Mouse (Mus musculus): ENCODE measurements at regions not wholly inside any gene's neighbourhood (a gene's known extent, or its start where the extent isn't known, plus 50 kb on each side); places are given as distances from the start of the nearest gene placed in this dataset.

- Histone ChIP-seq H3K36me3 (replicated peaks; ENCODE audit: control insufficient read depth, insufficient read depth, low read depth) (no peaks in the 10 kb centered on the region), H3K4me3 (ENCODE audit: insufficient read depth in 1 of 2, low read depth in 2 of 2, low read length in 2 of 2) (no peak overlapping the region), H3K9ac (replicated peaks) (no peak overlapping the region), H3K27me3 (ENCODE audit: control insufficient read depth, insufficient read depth, low read length) (no peaks in the 10 kb centered on the region), H3K9me3 (ENCODE audit: control insufficient read depth, low read length) (no peaks in the 10 kb centered on the region), H3K27ac (no peak overlapping the region), H3K4me2 (ENCODE audit: low read depth) (no peak overlapping the region), H3K4me1 (replicated peaks; ENCODE audit: control insufficient read depth in 2 of 2, insufficient read depth in 2 of 2, low read length in 1 of 2) (no peaks in the 10 kb centered on the region)
- DNase-seq (ENCODE audit: low read depth in 3 of 3, low spot score in 3 of 3): no peak
- 30% methylated on average over 1 of the region's 1 CpGs for WGBS (ENCODE audit: insufficient replicate concordance)
- ATAC-seq (ENCODE audit: insufficient read depth): no peak
- TF ChIP-seq EP300 (IDR thresholded peaks at IDR 0.05; ENCODE audit: low read depth) (no peak), CTCF (IDR thresholded peaks at IDR 0.05; ENCODE audit: low read depth) (no peak)
These were observed 1253.3 kb upstream of the Cited2 start for GRCm38 (mm10) chr10:16469711-16470110.

GRCm38 (mm10) chr10:16473952-16474521 lies 1249.0 kb upstream of the Cited2 start:
- Histone ChIP-seq H3K4me2 (ENCODE audit: low read depth) (no peak overlapping the region), H3K4me3 (ENCODE audit: insufficient read depth in 1 of 2, low read depth in 2 of 2, low read length in 2 of 2) (no peak overlapping the region), H3K9ac (replicated peaks) (no peak overlapping the region), H3K27me3 (ENCODE audit: control insufficient read depth, insufficient read depth, low read length) (no peaks in the 10 kb centered on the region), H3K27ac (no peak overlapping the region), H3K4me1 (replicated peaks; ENCODE audit: control insufficient read depth in 2 of 2, insufficient read depth in 2 of 2, low read length in 1 of 2) (no peaks in the 10 kb centered on the region), H3K36me3 (replicated peaks; ENCODE audit: control insufficient read depth, insufficient read depth, low read depth) (no peaks in the 10 kb centered on the region), H3K9me3 (ENCODE audit: control insufficient read depth, low read length) (no peaks in the 10 kb centered on the region)
- 34% methylated on average over 1 of the region's 1 CpGs for WGBS (ENCODE audit: insufficient replicate concordance)
- no peak for ATAC-seq (ENCODE audit: insufficient read depth)
- TF ChIP-seq CTCF (IDR thresholded peaks at IDR 0.05; ENCODE audit: low read depth) (no peak), EP300 (IDR thresholded peaks at IDR 0.05; ENCODE audit: low read depth) (no peak)
- DNase-seq (ENCODE audit: low read depth in 3 of 3, low spot score in 3 of 3): no peak

GRCm38 (mm10) chr10:16498580-16498979 lies 1224.4 kb upstream of the Cited2 start:
- no peak overlapping the region for H3K27ac ChIP-seq
- no peak for DNase-seq (ENCODE audit: low read depth in 3 of 3, low spot score in 3 of 3)
- no peaks in the 10 kb centered on the region for H3K9me3 ChIP-seq (ENCODE audit: control insufficient read depth, low read length)
- H3K27me3 ChIP-seq (ENCODE audit: control insufficient read depth, insufficient read depth, low read length): no peaks in the 10 kb centered on the region
- no peak for ATAC-seq (ENCODE audit: insufficient read depth)
- no peaks in the 10 kb centered on the region for H3K4me1 ChIP-seq (replicated peaks; ENCODE audit: control insufficient read depth in 2 of 2, insufficient read depth in 2 of 2, low read length in 1 of 2)
- 59% methylated on average over 1 of the region's 1 CpGs for WGBS (ENCODE audit: insufficient replicate concordance)
- no peak overlapping the region for H3K4me2 ChIP-seq (ENCODE audit: low read depth)
- TF ChIP-seq EP300 (IDR thresholded peaks at IDR 0.05; ENCODE audit: low read depth) (no peak), CTCF (IDR thresholded peaks at IDR 0.05; ENCODE audit: low read depth) (no peak)
- no peak overlapping the region for H3K4me3 ChIP-seq (ENCODE audit: insufficient read depth in 1 of 2, low read depth in 2 of 2, low read length in 2 of 2)
- no peak overlapping the region for H3K9ac ChIP-seq (replicated peaks)
- no peaks in the 10 kb centered on the region for H3K36me3 ChIP-seq (replicated peaks; ENCODE audit: control insufficient read depth, insufficient read depth, low read depth)

GRCm38 (mm10) chr10:16507681-16508080 lies 1215.3 kb upstream of the Cited2 start:
- Histone ChIP-seq H3K4me1 (replicated peaks; ENCODE audit: control insufficient read depth in 2 of 2, insufficient read depth in 2 of 2, low read length in 1 of 2) (no peaks in the 10 kb centered on the region), H3K36me3 (replicated peaks; ENCODE audit: control insufficient read depth, insufficient read depth, low read depth) (no peaks in the 10 kb centered on the region), H3K9me3 (ENCODE audit: control insufficient read depth, low read length) (no peaks in the 10 kb centered on the region), H3K4me2 (ENCODE audit: low read depth) (no peak overlapping the region), H3K9ac (replicated peaks) (no peak overlapping the region), H3K4me3 (ENCODE audit: insufficient read depth in 1 of 2, low read depth in 2 of 2, low read length in 2 of 2) (no peak overlapping the region), H3K27me3 (ENCODE audit: control insufficient read depth, insufficient read depth, low read length) (no peaks in the 10 kb centered on the region), H3K27ac (no peak overlapping the region)
- DNase-seq (ENCODE audit: low read depth in 3 of 3, low spot score in 3 of 3) (no peak), ATAC-seq (ENCODE audit: insufficient read depth) (no peak)
- TF ChIP-seq CTCF (IDR thresholded peaks at IDR 0.05; ENCODE audit: low read depth) (no peak), EP300 (IDR thresholded peaks at IDR 0.05; ENCODE audit: low read depth) (no peak)
- whole genome bisulfite sequencing (ENCODE audit: insufficient replicate concordance): 73% methylated on average over 2 of the region's 2 CpGs

GRCm38 (mm10) chr10:16508161-16508560 lies 1214.9 kb upstream of the Cited2 start:
- Histone ChIP-seq H3K27me3 (ENCODE audit: control insufficient read depth, insufficient read depth, low read length) (no peaks in the 10 kb centered on the region), H3K27ac (no peak overlapping the region), H3K9ac (replicated peaks) (no peak overlapping the region), H3K4me2 (ENCODE audit: low read depth) (no peak overlapping the region), H3K4me3 (ENCODE audit: insufficient read depth in 1 of 2, low read depth in 2 of 2, low read length in 2 of 2) (no peak overlapping the region), H3K36me3 (replicated peaks; ENCODE audit: control insufficient read depth, insufficient read depth, low read depth) (no peaks in the 10 kb centered on the region), H3K9me3 (ENCODE audit: control insufficient read depth, low read length) (no peaks in the 10 kb centered on the region), H3K4me1 (replicated peaks; ENCODE audit: control insufficient read depth in 2 of 2, insufficient read depth in 2 of 2, low read length in 1 of 2) (no peaks in the 10 kb centered on the region)
- no peak for ATAC-seq (ENCODE audit: insufficient read depth)
- no peak for TF ChIP-seq EP300 (IDR thresholded peaks at IDR 0.05; ENCODE audit: low read depth)
- no peak for TF ChIP-seq CTCF (IDR thresholded peaks at IDR 0.05; ENCODE audit: low read depth)
- 60% methylated on average over 6 of the region's 6 CpGs for whole genome bisulfite sequencing (ENCODE audit: insufficient replicate concordance)
- no peak for DNase-seq (ENCODE audit: low read depth in 3 of 3, low spot score in 3 of 3)

All from liver, embryonic 14.5 days (tissue).